Mouse (Mus musculus) B cell, adult (primary cell): ENCODE data around the gene Krtap16-1. TPM values are rescaled to one million over a fixed set of nuclear protein-coding genes. Genes with fewer than 3 reads are reported as not detected.

Experiments used
- total RNA-seq: library from RNA; stranded (reverse); gene quantifications from 4 replicates; pipeline ENCODE4 v1.2.4, GENCODE M21; 2023; ENCODE audit not compliant: inconsistent age

The Krtap16-1 gene
- not detected in 4 replicates for total RNA-seq

DNA sequence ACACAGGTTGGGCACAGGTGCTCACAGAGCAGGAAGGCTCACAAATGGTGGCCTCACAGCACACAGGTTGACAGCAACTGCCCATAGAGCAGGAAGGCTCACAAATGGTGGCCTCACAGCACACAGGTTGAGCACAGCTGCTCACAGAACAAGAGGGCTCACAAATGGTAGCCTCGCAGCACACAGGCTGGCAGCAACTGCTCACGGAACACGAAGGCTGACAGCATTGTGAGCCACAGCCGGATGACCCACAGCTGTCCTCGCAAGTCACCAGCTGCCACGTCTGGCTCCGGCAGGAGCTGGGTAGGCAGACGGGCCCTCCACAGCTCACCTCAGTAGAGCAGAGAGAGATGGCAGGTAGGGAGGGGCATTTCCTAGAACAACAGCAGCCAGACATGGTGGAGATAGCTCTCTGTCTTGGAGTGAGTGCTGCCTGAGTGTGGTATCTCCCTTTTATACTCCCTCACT is at the start of gene Krtap16-1:
Gene Krtap16-1, minus strand, starts transcription at position 418 of the 468 bp plus-strand sequence.

DNA sequence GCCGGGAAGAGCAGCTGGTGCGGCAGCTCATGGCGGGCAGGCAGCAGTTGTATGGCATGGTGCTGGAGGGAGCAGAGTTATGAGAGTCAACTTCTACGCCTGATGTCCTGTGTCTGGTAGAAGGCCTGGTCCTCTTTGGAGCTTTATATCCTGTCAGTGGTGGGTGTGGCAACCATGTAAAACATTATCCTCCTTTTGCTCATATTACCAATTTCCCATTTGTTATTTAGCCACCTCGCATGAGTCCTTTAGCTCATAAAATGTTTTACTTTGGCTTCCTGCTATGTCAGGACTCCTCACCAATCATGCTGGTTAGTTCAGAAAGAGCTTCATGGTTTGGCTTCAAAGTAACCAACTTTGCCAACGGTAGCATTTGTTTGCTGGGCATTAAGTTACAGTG is 43.4 kb upstream of the Krtap16-1 start, which contains the start of gene Krt33b:
Gene Krt33b, minus strand, starts transcription at position 101 of the 400 bp plus-strand sequence.

DNA sequence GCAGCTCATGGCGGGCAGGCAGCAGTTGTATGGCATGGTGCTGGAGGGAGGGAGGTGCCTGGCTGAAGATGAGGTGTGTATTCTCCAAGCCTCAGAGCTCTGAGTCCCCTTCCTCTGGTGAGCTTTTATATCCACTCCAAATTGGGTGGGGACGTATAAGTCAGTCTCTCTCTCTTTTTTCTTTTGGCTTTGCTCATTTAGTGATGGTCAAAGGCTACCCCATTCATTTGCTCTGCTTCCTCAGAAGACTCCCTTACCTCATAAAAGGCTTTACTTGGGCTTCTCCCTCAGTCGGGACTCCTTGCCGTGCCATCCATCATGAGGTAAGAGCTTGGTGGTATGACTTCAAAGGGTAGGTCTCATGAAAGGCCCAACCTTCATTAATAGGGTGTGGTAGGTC is 29.7 kb upstream of the Krtap16-1 start, which contains the start of gene Krt33a:
Gene Krt33a, minus strand, starts transcription at position 101 of the 400 bp plus-strand sequence.

DNA sequence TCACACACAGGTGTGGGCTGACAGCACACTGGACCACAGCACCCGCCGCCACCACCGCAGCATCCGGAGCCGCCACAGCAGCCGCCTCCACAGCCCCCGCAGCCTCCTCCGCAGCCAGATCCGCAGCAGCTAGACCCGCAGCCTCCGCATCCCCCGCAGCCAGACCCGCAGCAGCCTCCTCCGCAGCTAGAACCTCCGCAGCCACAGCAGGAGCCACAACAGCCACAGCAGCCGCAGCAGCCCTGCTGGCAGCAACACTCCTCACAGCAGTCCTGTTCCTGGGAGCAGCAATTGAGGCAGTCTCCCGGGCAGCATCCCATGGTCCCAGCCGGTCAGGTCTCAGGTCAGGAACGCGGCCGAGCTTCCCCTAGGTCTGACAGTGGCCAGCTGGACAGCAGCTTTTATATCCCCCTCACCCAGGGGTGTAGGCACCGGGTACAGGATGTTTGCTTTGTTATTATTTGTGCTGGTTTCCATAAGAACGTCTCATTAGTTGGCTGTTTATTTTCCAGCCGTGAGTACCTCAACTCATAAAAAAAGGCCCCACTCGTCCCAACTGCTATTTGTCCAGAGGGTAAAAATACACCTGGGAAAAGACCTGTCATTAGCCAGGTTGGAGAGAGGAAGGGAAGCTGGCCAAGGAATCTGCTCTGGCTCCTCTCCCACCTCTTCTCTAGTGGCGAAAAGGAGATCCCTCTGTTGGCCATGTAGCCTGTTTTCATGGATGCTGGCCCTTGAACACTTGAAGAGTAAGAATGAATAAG is 7.4 kb upstream of the Krtap16-1 start, which contains the start of gene Krtap17-1:
Gene Krtap17-1, minus strand, starts transcription at position 375 of the 764 bp plus-strand sequence.

DNA sequence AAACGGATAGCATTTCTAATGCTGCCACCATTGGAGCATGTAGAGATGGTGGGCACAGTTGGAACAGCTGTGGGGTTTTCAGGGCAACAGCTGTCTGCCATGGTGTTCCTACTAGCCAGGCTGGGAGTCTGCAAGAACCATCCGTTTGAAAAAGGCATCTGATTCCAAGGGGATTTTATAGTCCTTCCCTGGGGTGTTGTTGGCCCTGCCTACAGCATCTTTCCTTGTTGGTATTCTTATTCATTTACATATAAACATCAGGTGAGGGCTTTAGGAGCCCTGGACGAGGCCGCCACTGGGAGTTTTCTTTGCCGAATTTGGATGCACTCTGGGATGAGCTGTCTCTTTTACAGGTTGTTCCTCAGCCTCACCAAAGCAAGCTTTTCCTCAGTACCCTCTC is 7.4 kb downstream of the Krtap16-1 start, which contains the start of gene Krtap29-1:
Gene Krtap29-1, minus strand, starts transcription at position 101 of the 400 bp plus-strand sequence.

DNA sequence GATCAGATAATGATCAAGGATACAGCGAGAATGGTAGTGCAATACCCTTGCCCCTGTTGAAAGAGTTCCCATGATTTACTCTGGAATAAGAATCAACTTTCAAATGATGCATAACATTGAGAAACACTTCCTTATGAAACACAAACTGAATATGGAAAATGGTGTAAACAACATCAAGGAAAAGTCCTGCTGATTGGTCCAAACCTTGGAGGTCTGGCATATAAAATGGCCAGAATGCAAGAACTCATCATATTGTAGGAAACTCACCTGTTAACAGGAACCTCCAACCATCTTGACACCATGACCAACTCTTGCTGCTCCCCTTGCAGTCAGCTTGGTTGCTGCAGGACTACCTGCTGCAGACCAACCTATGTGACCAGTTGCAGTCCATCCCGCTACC is 38.2 kb downstream of the Krtap16-1 start, which contains the start of gene Krtap9-5:
Gene Krtap9-5, plus strand, starts transcription at position 301 of the 400 bp plus-strand sequence.

DNA sequence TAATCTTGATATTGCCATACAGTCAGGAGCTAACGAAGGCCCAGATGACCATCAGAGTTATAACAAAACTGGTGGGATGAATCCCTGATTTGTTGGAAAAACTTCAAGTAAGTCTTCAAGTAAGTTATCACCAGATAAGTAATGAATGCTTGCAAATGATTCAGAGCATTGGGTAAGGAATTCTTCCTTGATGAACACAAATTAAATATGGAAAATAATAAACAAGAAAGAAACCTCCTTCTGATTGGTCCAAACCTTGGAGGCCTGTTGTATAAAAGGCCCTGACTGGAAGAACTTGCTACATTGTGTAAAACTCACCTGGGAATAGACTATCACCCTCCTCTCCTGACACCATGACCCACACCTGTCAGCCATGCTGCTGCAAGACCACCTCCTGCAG is 50.4 kb downstream of the Krtap16-1 start, which contains the start of gene Krtap31-2:
Gene Krtap31-2, plus strand, starts transcription at position 301 of the 400 bp plus-strand sequence.

Other genes with a start within 250 kb of the Krtap16-1 start
- not detected in 4 replicates for gene Gm11595, start 213.7 kb downstream of the Krtap16-1 start, total RNA-seq
- not detected in 4 replicates for gene Krtap4-8, start 205.9 kb downstream of the Krtap16-1 start, total RNA-seq
- not detected in 4 replicates for gene Krtap4-9, start 201.4 kb downstream of the Krtap16-1 start, total RNA-seq
- not detected in 4 replicates for gene Gm11596, start 193.1 kb downstream of the Krtap16-1 start, total RNA-seq
- gene Gm11569, start 187.7 kb downstream of the Krtap16-1 start, total RNA-seq: not detected in 4 replicates
- not detected in 4 replicates for gene Gm11554, start 182.2 kb downstream of the Krtap16-1 start, total RNA-seq
- gene Krtap4-13, start 176.7 kb downstream of the Krtap16-1 start, total RNA-seq: not detected in 4 replicates
- gene Gm11564, start 170.9 kb downstream of the Krtap16-1 start, total RNA-seq: not detected in 4 replicates
- gene 2300003K06Rik, start 148.5 kb downstream of the Krtap16-1 start, total RNA-seq: not detected in 4 replicates
- not detected in 4 replicates for gene Krtap4-16, start 135.0 kb downstream of the Krtap16-1 start, total RNA-seq
- not detected in 4 replicates for gene Gm11568, start 128.7 kb downstream of the Krtap16-1 start, total RNA-seq
- gene Gm11559, start 122.1 kb downstream of the Krtap16-1 start, total RNA-seq: not detected in 4 replicates
- not detected in 4 replicates for gene Krtap9-1, start 113.2 kb downstream of the Krtap16-1 start, total RNA-seq
- not detected in 4 replicates for gene Gm11567, start 107.4 kb downstream of the Krtap16-1 start, total RNA-seq
- not detected in 4 replicates for gene Krtap31-1, start 78.7 kb downstream of the Krtap16-1 start, total RNA-seq
- not detected in 4 replicates for gene Gm11565, start 71.8 kb downstream of the Krtap16-1 start, total RNA-seq
- gene Krtap31-2, start 50.3 kb downstream of the Krtap16-1 start, total RNA-seq: not detected in 4 replicates
- not detected in 4 replicates for gene Krtap9-5, start 38.1 kb downstream of the Krtap16-1 start, total RNA-seq
- gene Krtap29-1, start 7.5 kb downstream of the Krtap16-1 start, total RNA-seq: not detected in 4 replicates
- not detected in 4 replicates for gene Krtap17-1, start 7.4 kb upstream of the Krtap16-1 start, total RNA-seq
- not detected in 4 replicates for gene Krt33a, start 29.6 kb upstream of the Krtap16-1 start, total RNA-seq
- gene Krt33b, start 43.3 kb upstream of the Krtap16-1 start, total RNA-seq: not detected in 4 replicates
- not detected in 4 replicates for gene Krt34, start 55.0 kb upstream of the Krtap16-1 start, total RNA-seq
- gene Krt31, start 64.0 kb upstream of the Krtap16-1 start, total RNA-seq: not detected in 4 replicates
- gene Krt32, start 101.6 kb upstream of the Krtap16-1 start, total RNA-seq: not detected in 4 replicates
- gene Krt35, start 109.6 kb upstream of the Krtap16-1 start, total RNA-seq: not detected in 4 replicates
- not detected in 4 replicates for gene Krt36, start 119.0 kb upstream of the Krtap16-1 start, total RNA-seq
- not detected in 4 replicates for gene Krt13, start 135.0 kb upstream of the Krtap16-1 start, total RNA-seq
- gene Krt15, start 149.3 kb upstream of the Krtap16-1 start, total RNA-seq: not detected in 4 replicates
- gene Krt19, start 162.1 kb upstream of the Krtap16-1 start, total RNA-seq: 0.45 to 1.1 TPM in 2 of 4 replicates, not detected in the others
- gene Krt9, start 206.6 kb upstream of the Krtap16-1 start, total RNA-seq: not detected in 4 replicates
- gene Krt14, start 221.0 kb upstream of the Krtap16-1 start, total RNA-seq: not detected in 4 replicates